Mouse (Mus musculus) liver, adult (tissue): ENCODE results near the gene Tmem178b.

Source experiments
- GATA4 ChIP-seq: IDR thresholded peaks from 2 replicates; pipeline ENCODE4 v1.6.1; 2014; ENCODE audit warnings: mild to moderate bottlenecking, low read length; ENCODE audit not compliant: insufficient replicate concordance

The Tmem178b gene

DNA sequence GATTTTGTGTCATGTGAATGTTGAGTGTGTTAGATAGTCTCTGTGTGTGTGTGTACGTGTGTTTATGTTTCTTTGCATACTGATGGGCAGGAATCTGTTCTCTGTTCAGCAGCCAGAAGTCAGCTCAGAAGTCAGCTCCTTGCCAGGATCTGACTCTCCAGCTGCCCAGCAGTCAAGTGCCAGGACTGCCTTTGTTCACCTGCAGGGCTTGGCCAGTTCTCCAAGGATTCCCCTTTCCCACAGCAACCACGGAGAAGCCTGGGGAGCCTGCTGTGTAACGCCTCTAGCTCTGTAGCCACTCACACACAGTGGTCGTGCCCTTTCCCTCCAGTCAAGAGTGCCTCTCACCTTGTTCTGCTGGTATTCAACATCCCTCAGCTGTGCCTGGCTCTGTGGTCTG lies 91.5 kb downstream of the Tmem178b start:
- TF ChIP-seq GATA4 = no peak

DNA sequence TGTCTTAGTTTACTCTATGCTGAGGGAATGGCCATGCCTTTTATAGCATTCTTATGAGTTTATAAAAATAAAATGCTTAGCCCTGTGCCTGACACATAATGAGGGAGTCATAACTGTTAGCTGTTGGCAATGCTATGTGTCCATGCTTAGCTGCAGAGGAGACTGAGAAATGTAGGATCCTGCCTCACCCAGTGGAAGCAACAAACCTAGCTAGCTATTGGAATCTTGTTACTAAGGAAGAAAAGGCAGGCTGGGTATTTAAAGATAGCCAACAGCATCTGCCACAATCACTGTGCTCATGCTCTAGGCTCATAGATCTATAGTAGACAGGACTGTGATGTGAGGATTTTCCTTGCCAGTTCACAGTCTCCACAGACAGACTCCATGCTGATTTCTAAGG lies 97.2 kb downstream of the Tmem178b start:
- TF ChIP-seq GATA4 = no peak

DNA sequence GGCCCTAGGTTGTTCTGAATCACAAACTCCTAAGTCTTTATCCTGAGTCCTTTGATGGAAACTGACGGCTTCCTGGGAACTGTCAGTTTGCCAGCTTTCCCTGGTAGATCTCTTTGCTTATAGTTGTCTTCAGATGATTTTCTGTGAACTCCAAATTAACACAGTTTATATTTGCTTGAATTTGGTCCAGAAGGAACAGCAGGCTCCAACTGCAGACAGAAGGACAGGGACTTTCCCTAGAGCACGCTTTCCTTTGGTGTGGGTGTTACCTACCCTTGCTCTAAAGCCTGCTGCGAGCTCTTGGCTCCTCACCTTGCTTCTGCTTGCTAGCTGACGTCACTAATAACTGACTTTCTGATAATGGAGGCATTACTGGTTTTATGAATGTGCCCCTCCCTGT lies 105.9 kb downstream of the Tmem178b start:
- no peak for TF ChIP-seq GATA4

DNA sequence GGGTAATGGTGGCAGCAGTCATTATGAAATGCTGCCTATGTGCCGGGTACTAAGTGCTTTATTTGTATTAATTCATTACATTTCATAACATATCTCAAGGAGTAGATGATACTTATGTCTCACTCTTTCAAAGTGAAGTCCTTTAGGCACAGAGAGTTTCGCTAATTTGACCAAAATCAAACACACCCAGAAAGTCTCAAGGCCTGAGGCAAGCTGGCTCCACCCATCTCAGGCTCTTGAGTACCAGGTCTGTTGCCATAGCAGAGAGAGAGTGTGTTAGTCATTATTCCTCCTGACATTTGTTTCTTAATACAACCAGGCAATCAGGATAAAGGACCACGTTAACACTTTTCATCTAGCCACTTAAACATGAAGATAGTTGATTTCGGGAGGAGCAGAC lies 117.7 kb downstream of the Tmem178b start:
- no peak for TF ChIP-seq GATA4

DNA sequence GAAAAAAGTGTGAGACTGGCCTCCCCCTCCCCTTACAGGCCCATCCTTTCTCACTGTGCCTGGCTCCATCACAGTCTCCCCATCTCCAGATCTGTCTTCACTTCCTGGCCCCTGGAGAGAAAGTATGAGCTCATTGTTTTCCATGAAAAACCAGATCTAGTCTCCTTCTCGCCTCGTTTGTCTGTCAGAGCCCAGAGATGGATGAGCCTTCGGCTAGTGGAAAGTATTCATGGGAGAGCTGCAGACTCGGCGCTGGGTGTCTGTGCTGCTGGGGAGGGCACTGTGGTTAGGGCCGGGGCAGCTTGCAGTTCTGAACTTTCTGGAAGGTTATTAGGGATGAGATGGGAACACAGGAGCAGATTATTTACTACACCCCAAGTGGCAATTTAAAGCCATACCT lies 118.9 kb downstream of the Tmem178b start:
- TF ChIP-seq GATA4 = no peak

DNA sequence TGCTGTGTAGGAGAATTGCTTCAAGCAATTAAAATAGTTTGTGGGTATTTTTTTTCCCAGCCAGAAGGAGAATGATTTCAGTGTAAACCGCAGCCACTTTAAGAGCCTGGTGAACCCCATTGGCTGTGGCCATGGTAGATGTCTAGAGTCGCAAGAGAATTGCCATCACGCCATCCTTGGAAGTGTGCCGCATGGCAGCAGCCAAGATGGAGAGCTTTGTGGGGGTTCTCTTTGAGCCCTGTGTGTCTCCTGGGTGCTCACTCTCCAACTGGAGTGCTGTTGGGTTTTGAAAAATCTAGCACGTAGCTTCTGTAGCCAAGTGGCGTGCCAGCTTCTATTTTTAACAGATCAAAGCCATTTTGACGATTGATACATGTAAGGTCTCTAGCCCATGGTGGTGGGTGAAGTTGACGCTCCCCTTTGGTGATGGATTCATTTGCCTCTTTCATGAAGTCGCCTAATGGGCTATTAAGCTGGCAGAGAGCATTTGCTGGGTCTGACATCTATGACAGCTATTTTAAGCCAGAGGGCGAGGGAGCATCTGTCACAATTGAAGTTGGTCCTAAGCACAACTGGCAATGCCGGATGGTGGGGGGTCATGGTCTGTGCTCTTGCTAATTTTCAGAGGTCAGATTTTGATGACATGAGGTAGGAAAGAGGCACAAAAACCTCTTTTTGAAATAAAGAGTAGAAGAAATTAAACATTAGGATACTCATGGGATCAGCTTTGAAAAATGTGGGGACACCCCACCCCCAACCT lies 133.1 kb downstream of the Tmem178b start:
- no peak for TF ChIP-seq GATA4

DNA sequence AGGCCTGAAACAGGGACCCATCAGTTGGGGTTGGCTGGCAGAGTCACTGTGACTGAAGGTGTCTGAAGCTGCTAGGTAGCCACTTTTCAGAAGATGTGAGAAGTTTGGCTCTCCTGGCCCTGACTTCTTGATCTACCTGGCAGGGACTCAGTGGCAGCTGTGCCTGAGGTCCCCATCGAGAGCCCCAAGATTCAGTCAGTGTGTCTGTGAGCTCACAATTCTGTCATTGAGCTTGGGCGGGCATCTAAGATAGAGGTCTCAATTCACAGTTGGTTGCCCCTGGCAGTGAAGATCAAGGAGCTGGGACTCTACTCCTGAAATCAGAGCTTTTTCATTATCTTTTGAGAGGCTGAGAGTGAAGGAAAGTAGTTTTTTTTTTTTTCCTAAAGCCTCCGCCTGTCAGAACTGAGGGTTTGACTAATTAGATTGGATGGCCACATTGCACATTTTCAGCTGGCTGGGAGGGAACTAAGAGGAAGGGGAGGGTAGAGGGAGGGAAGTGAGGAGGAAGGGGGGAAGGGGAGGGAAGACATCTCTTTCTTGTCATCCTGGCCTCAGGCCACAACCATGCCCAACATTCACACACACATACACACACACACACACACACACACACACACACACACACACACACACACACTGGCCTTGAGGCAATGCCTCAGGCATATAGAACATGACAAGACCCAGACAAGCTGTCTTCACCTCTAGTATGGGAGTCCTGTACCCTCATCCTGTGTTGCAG lies 135.3 kb downstream of the Tmem178b start:
- TF ChIP-seq GATA4 = no peak

DNA sequence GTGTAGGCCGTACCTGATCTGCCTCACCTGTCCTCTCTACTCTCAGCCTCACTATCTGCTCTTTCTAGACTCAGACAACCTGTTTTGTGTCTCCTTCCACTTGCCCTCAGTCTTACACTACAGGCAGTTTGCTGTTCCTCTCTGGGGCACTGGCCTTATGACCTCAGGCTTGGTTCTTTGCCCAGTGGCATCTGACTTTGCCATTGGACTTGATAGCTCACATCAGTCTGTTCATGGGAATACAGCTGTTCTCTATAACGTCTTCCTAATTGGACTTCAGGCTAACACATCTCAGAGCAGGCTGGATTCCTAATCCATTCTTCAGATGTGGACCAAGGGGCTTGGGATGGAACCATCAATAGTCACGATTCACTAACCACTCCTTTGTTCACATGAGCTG lies 136.6 kb downstream of the Tmem178b start:
- no peak for TF ChIP-seq GATA4

DNA sequence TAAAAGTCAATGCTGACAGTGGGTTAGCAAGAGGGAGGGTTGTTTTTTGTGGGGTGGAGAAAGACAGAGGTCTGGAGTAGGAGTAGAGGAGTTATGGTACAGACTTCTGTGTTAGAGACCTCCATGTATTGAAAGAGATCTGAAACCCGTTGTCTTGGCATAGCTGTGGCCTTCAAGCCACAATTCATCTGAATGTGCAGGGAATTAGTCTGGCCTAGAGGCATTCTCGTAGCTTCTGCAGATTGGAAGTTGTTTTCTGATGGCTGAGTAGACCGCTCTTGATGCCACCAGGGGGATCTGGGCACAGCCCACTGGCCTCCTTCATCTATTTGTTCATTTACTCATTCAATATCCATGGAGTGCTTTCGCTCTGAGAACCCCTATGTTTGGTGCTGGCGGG lies 138.0 kb downstream of the Tmem178b start:
- TF ChIP-seq GATA4 = no peak

DNA sequence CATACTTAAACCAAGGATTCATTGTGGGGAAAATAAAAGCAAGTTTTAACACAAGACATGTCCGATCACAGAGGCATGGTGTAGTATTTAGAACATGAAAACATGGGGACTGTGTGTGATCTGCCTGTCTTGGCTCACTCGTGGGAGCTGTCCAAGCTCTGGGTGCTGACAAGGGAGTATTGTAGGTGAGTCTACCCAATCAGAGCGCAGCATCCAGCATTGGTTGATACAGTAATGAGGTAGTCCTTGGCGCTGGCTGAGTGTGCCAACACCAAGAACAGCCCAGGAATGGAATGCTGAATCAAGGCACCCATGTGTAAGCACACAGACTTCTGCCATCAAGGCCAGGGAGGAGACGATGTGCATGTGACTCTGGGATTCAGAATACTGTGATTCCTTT lies 138.5 kb downstream of the Tmem178b start:
- no peak for TF ChIP-seq GATA4

DNA sequence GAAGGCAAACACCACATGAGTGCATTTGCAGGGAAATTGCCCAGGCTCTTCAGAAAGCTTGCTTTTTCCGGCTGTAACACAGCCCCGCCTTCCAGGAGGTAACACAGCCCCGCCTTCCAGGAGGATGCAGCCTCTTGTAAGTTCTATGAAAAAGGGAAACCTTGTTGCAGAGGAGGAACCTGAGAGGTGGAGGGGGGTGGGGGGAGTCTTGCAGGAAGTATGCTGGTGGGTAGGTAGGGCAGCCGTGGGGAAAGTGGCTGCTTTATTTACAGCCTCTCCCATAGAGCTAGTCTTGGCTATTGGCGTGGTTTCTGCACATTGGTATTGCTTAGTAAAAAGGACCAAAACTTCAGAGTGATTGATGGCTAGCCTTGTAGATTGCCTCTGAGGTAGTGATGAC lies 140.3 kb downstream of the Tmem178b start:
- TF ChIP-seq GATA4 = no peak

DNA sequence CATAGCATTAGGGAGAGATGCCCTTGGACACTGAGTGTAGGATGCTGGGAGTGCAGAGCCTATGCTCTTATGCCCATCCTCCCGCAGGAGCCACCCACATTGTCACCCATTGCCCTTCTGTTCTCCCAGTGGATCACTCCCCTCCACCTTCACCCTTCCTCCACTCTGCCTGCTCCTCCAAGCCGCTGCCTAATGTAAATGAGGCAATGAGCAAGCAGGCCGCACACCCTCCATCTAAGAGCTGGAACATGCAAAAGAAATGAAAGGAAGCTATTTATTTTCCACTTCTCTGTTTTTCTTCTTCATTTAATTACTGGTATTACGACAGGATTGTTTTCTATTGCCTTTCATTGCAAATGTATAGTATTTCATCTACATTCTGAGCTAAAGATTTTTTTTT lies 142.1 kb downstream of the Tmem178b start:
- no peak for TF ChIP-seq GATA4

DNA sequence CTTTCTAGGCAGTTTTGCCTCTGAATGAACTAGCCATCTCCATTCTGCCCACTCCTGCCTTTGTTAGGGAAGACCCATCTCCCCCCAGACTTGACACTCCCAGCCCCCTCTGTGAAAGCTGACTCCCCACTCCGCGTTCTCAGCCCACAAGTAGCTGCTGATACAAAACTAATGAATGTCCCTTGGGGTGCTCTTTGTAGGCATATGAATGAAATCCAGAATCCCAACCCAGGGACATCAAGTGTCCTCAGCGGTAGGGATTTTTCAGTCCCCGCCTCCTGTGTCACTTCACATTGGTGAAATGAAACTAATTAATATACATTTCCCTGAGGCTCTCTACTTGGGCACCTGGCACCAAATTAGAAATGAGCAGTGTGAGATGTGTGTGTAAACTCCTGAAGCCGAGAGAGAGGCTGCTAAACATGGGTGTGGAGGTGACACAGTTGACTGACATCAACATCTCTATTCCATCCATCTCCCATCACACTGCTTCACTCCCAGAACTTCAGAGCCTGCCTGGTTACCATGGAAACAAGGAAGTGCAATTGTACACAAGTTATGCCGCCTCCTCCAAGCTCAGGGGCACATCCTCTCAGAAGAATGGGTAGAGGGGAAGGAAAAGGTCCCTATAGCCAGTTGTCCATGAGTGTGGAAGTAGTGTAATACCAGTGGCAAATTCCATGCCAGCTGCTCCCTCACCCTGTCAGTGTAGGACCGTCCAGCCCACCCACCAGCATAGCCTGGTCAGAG lies 142.8 kb downstream of the Tmem178b start:
- no peak for TF ChIP-seq GATA4

DNA sequence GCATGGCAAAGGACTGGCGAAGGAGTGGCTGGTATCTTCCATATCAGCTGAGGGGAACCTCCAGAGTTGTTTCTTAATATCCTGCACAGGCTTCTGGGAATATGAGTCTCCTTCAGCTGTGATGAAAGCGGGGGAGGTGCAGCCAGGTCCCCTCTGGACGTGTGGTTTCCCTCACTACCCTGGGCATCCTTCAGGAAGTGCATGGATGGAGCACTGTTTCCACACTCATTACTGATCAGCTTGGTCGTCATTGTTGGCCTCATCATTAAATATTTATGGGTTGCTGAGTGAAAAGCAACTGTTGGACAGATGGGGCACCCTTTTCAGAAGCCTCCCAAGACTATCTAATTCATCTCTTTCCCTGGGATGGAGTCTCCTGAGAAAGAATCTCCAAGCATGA lies 146.3 kb downstream of the Tmem178b start:
- no peak for TF ChIP-seq GATA4

DNA sequence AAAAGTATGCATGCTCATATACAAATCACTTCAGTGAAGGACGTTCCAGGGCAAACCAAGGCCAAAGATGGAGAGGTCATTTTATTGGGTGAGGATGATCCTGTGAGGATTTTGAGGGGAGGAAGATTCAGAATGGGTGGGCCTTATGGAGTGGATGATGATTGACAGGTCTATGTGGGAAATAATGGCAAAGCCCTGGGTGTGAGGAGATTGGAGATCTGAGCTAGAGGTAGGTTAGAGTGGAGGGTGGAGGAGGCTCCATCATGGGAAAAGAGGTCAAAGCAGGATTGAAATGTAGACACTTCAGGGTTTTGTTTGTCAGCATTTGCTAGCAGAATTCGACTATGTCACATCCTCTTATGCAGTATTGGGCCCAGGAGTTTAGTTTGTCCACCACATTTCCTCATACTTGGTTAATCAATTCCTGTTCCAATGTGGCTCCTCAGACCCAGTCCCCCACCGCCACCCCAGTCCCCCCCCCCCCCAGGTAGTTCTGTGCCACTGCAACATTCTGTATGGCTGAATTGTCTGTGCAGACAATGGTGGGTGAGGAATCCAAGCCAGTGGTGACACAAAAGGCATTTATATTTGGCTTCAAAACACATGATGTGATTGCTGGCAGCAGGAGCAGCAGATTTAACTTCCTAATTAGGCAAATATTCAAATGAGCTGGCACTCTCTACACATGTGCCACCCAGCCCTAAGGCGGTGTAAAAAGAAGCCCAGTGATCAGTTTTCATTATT lies 150.7 kb downstream of the Tmem178b start:
- no peak for TF ChIP-seq GATA4
